Mouse (Mus musculus) CH12.LX (cell line): Measurements from ENCODE around the gene Pip5k1a. TPM values are rescaled to one million over a fixed set of nuclear protein-coding genes. Genes with fewer than 3 reads are reported as not detected.

Experiments
- DNase-seq: peaks from one replicate; pipeline ENCODE4 v3.0.0-alpha.2; 2013; ENCODE audit errors: extremely low read depth
- H3K27ac ChIP-seq: 2 replicates; pipeline ENCODE4 v1.5.1; 2012; ENCODE audit warnings: low read depth, mild to moderate bottlenecking, control low read depth, moderate library complexity; ENCODE audit not compliant: insufficient read depth
- H3K27me3 ChIP-seq: replicated peaks from 2 replicates; pipeline ENCODE3; 2012; ENCODE audit warnings: inconsistent platforms
- H3K36me3 ChIP-seq, 2 experiments: replicated peaks in 1 of 2; 2 replicates each; pipeline versions ENCODE3 to v1.6.1; 2012; ENCODE audit warnings: inconsistent platforms in 1 of 2, low read length in 1 of 2, mild to moderate bottlenecking in 1 of 2, mixed read lengths in 1 of 2, moderate library complexity in 1 of 2; ENCODE audit not compliant: control insufficient read depth in 1 of 2, insufficient read depth in 1 of 2
- H3K4me1 ChIP-seq, 2 experiments: 2 replicates each; pipeline ENCODE4 v1.6.1; 2012; ENCODE audit warnings: inconsistent platforms in 1 of 2, moderate library complexity in 1 of 2; ENCODE audit not compliant: insufficient read depth in 2 of 2, control insufficient read depth in 1 of 2
- H3K4me2 ChIP-seq: 2 replicates; pipeline ENCODE4 v1.6.1; 2012; ENCODE audit warnings: low read depth, mild to moderate bottlenecking, control low read depth; ENCODE audit not compliant: poor library complexity, insufficient read depth, severe bottlenecking
- H3K4me3 ChIP-seq, 3 experiments: fragments of 150-350 bp in 1 of 3; sonication (generic) in 1 of 3; replicated peaks in 1 of 3; 2 replicates each; pipeline versions ENCODE3 to v1.5.1; 2011 to 2012; ENCODE audit warnings: low read depth in 2 of 3, low read length in 2 of 3, mild to moderate bottlenecking in 2 of 3, moderate library complexity in 2 of 3, control low read depth in 1 of 3, improper control_type of control experiment in 1 of 3, inconsistent platforms in 1 of 3, mixed read lengths in 1 of 3; ENCODE audit not compliant: poor library complexity in 1 of 3
- H3K79me2 ChIP-seq: replicated peaks from 2 replicates; pipeline ENCODE4 v1.6.1; 2012; ENCODE audit warnings: mild to moderate bottlenecking, moderate library complexity; ENCODE audit not compliant: control insufficient read depth, poor library complexity, insufficient read depth, severe bottlenecking; ENCODE audit errors: extremely low read depth
- H3K9ac ChIP-seq: 2 replicates; pipeline ENCODE4 v1.6.1; 2012; ENCODE audit warnings: low read depth, mild to moderate bottlenecking, control low read depth, moderate library complexity; ENCODE audit not compliant: insufficient read depth
- H3K9me3 ChIP-seq: replicated peaks from 2 replicates; pipeline ENCODE3; 2012; ENCODE audit warnings: low read length, inconsistent platforms, mixed read lengths
- CHD1 ChIP-seq: IDR thresholded peaks from 2 replicates; pipeline ENCODE4 v1.6.1; 2012; ENCODE audit warnings: low read depth, low read length, improper control_type of control experiment, inconsistent platforms
- CTCF ChIP-seq, 2 experiments: IDR thresholded peaks in 1 of 2; conservative IDR thresholded peaks in 1 of 2; 2 replicates each; pipeline ENCODE4 v1.5.1; 2011 to 2012; ENCODE audit warnings: low read depth in 2 of 2, low read length in 2 of 2, improper control_type of control experiment in 1 of 2, inconsistent platforms in 1 of 2, mild to moderate bottlenecking in 1 of 2, moderate library complexity in 1 of 2
- E2F4 ChIP-seq: IDR thresholded peaks from 2 replicates; pipeline ENCODE4 v1.6.1; 2011; ENCODE audit warnings: low read depth, low read length, improper control_type of control experiment; ENCODE audit not compliant: insufficient replicate concordance
- EP300 ChIP-seq: IDR thresholded peaks from 2 replicates; pipeline ENCODE4 v1.6.1; 2011; ENCODE audit warnings: low read length, improper control_type of control experiment
- ETS1 ChIP-seq: conservative IDR thresholded peaks from 2 replicates; pipeline ENCODE4 v1.6.1; 2012; ENCODE audit warnings: low read depth, mild to moderate bottlenecking, inconsistent platforms, low read length, improper control_type of control experiment, moderate library complexity
- GABPA ChIP-seq: IDR thresholded peaks from 2 replicates; pipeline ENCODE4 v1.6.1; 2012; ENCODE audit warnings: low read depth, low read length, improper control_type of control experiment, inconsistent platforms; ENCODE audit not compliant: insufficient replicate concordance
- IRF4 ChIP-seq: IDR thresholded peaks from 2 replicates; pipeline ENCODE4 v1.6.1; 2014; ENCODE audit warnings: low read depth, mild to moderate bottlenecking, inconsistent platforms, low read length, improper control_type of control experiment
- JUN ChIP-seq: IDR thresholded peaks from 2 replicates; pipeline ENCODE4 v1.6.1; 2011; ENCODE audit warnings: low read depth, mild to moderate bottlenecking, low read length, improper control_type of control experiment, moderate library complexity; ENCODE audit not compliant: insufficient read depth
- JUND ChIP-seq: conservative IDR thresholded peaks from 2 replicates; pipeline ENCODE4 v1.6.1; 2011; ENCODE audit warnings: low read depth, low read length, improper control_type of control experiment
- KAT2A ChIP-seq: IDR thresholded peaks from 2 replicates; pipeline ENCODE4 v1.6.1; 2012; ENCODE audit warnings: low read length, improper control_type of control experiment, inconsistent platforms; ENCODE audit not compliant: insufficient replicate concordance
- MAFK ChIP-seq: IDR thresholded peaks from 2 replicates; pipeline ENCODE4 v1.6.1; 2011; ENCODE audit warnings: low read length, improper control_type of control experiment; ENCODE audit not compliant: insufficient replicate concordance
- MAX ChIP-seq: IDR thresholded peaks from 2 replicates; pipeline ENCODE4 v1.6.1; 2011; ENCODE audit warnings: low read length, improper control_type of control experiment
- MAZ ChIP-seq: IDR thresholded peaks from 2 replicates; pipeline ENCODE4 v1.6.1; 2012; ENCODE audit warnings: low read depth, mild to moderate bottlenecking, inconsistent platforms, low read length, improper control_type of control experiment, moderate library complexity
- MEF2A ChIP-seq: IDR thresholded peaks from 2 replicates; pipeline ENCODE4 v1.6.1; 2014; ENCODE audit warnings: low read depth, mild to moderate bottlenecking, inconsistent platforms, low read length, improper control_type of control experiment, borderline replicate concordance
- NRF1 ChIP-seq: IDR thresholded peaks from 2 replicates; pipeline ENCODE4 v1.6.1; 2014; ENCODE audit warnings: low read depth, mild to moderate bottlenecking, inconsistent platforms, low read length, improper control_type of control experiment, moderate library complexity
- PAX5 ChIP-seq: IDR thresholded peaks from 2 replicates; pipeline ENCODE4 v1.6.1; 2012; ENCODE audit warnings: low read length, inconsistent platforms, mixed read lengths
- POLR2A ChIP-seq: IDR thresholded peaks from 2 replicates; pipeline ENCODE4 v1.6.1; 2011; ENCODE audit warnings: low read depth, mild to moderate bottlenecking, improper control_type of control experiment, low read length
- POLR2AphosphoS2 ChIP-seq: IDR thresholded peaks from 2 replicates; pipeline ENCODE4 v1.6.1; 2011; ENCODE audit warnings: low read depth, low read length, improper control_type of control experiment
- RAD21 ChIP-seq: IDR thresholded peaks from 2 replicates; pipeline ENCODE4 v1.6.1; 2011; ENCODE audit warnings: low read depth, mild to moderate bottlenecking, low read length, improper control_type of control experiment, moderate library complexity
- SIN3A ChIP-seq: IDR thresholded peaks from 2 replicates; pipeline ENCODE4 v1.6.1; 2012; ENCODE audit warnings: low read length, improper control_type of control experiment, inconsistent platforms
- TCF12 ChIP-seq: IDR thresholded peaks from 2 replicates; pipeline ENCODE4 v1.6.1; 2014; ENCODE audit warnings: low read depth, mild to moderate bottlenecking, inconsistent platforms, low read length, improper control_type of control experiment
- UBTF ChIP-seq: IDR thresholded peaks from 2 replicates; pipeline ENCODE4 v1.6.1; 2012; ENCODE audit warnings: low read depth, mild to moderate bottlenecking, inconsistent platforms, low read length, improper control_type of control experiment, moderate library complexity
- USF1 ChIP-seq: IDR thresholded peaks from 2 replicates; pipeline ENCODE4 v1.6.1; 2014; ENCODE audit warnings: low read depth, mild to moderate bottlenecking, inconsistent platforms, low read length, improper control_type of control experiment
- ZC3H11A ChIP-seq: IDR thresholded peaks from 2 replicates; pipeline ENCODE4 v1.6.1; 2012; ENCODE audit warnings: low read depth, mild to moderate bottlenecking, inconsistent platforms, low read length, improper control_type of control experiment
- ZKSCAN1 ChIP-seq: IDR thresholded peaks from 2 replicates; pipeline ENCODE4 v1.6.1; 2012; ENCODE audit warnings: low read depth, inconsistent platforms, low read length, improper control_type of control experiment, borderline replicate concordance
- ZNF384 ChIP-seq: IDR thresholded peaks from 2 replicates; pipeline ENCODE4 v1.6.1; 2012; ENCODE audit warnings: low read depth, low read length, improper control_type of control experiment, inconsistent platforms
- dilution Hi-C: fragments of 300-500 bp; cut with MboI; formaldehyde crosslinking; loops from 2 replicates; pipeline ENCODE4 v1.14.3; 2020; ENCODE audit warnings: low sequenced_read_pairs; ENCODE audit not compliant: extremely low pct_unique_long_range_greater_than_20kb, extremely low pct_ligation_motif_present
- in situ Hi-C: fragments of 300-500 bp; cut with MboI; formaldehyde crosslinking; loops from 3 replicates; pipeline ENCODE4 v1.14.3; 2019; ENCODE audit warnings: low sequenced_read_pairs, low pct_ligation_motif_present, low pct_unique_long_range_greater_than_20kb, mixed read lengths
- polyA plus RNA-seq: library from polyadenylated mRNA; unstranded; fragments of >175 nt; gene quantifications from 2 replicates; pipeline ENCODE4 v1.2.1, GENCODE M21; 2012; ENCODE audit warnings: low read depth; ENCODE audit not compliant: insufficient read length
- total RNA-seq, 2 experiments: library from RNA; depleted of rRNA; stranded (reverse); fragments of 300-350 nt in 1 of 2; fragments of >200 nt in 1 of 2; gene quantifications; 2 replicates each; pipeline ENCODE4 v1.2.3; 2012 to 2014

Gene Pip5k1a
- total and polyA plus RNA-seq, 3 experiments, result 21.5 to 35.8 (median 34.1) TPM

GRCm38 (mm10) chr3:95071606-95072005 is 35.1 kb downstream of the Pip5k1a start:
- Histone ChIP-seq H3K4me1 (peaks cover 3 to 6% of the 10 kb centered on the region in 2 experiments; a peak in 3 of 4 replicates), H3K36me3 (peaks cover 68 to 85% of the 10 kb centered on the region in 2 experiments), H3K79me2 (no peaks in the 10 kb centered on the region), H3K4me3 (no peak overlapping the region), H3K9ac (no peak overlapping the region), H3K27me3 (no peaks in the 10 kb centered on the region), H3K27ac (no peak overlapping the region), H3K9me3 (no peaks in the 10 kb centered on the region), H3K4me2 (no peak overlapping the region)
- TF ChIP-seq NRF1 (no peak), UBTF (no peak), CHD1 (no peak), POLR2A (no peak), IRF4 (no peak), TCF12 (no peak), CTCF (conservative IDR thresholded peaks at IDR 0.05 in 1 of 2, IDR thresholded peaks at IDR 0.05 in 1 of 2; ENCODE audit: low read depth in 2 of 2, low read length in 2 of 2) (peak in 1 of 2 experiments; percentile 28; a peak in 2 of 4 replicates), KAT2A (no peak), MAZ (no peak), JUND (no peak), RAD21 (peak; percentile 4)
- dilution Hi-C loops, result no loop called here
- in situ Hi-C loops, result no loop called here
- no peak for DNase-seq

DNA sequence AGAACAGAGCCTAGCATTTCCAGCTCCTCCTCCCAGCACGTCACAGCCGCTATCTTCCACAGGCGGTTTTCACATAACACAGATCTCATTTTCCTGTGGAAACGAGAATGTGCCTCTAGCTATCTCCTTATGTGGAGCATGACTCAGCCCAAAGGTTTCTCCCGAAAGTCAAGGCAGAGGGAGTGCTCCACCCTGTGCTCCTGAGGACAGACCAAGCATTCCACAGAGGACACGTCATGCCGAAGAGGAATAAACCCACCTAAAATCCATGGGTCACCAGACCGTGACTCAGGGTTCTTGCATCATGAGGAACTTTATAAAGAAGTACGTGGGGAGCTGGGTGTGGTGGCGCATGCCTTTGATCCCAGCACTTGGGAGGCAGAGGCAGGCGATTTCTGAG is 40.2 kb downstream of the Pip5k1a start:
- no peak overlapping the region for H3K27ac ChIP-seq
- dilution Hi-C loops, result no loop called here
- no peak for DNase-seq

GRCm38 (mm10) chr3:95066095-95066494 is 40.6 kb downstream of the Pip5k1a start:
- no peak overlapping the region for H3K4me2 ChIP-seq
- no peaks in the 10 kb centered on the region for H3K79me2 ChIP-seq
- H3K4me3 ChIP-seq, result no peak overlapping the region
- no peak for DNase-seq
- no peak overlapping the region for H3K9ac ChIP-seq
- peaks cover 0 to 8% of the 10 kb centered on the region in 2 experiments; a peak in 2 of 4 replicates for H3K4me1 ChIP-seq
- dilution Hi-C loops (no loop called here), in situ Hi-C loops (no loop called here)
- no peaks in the 10 kb centered on the region for H3K9me3 ChIP-seq
- H3K36me3 ChIP-seq, result peaks cover 74 to 93% of the 10 kb centered on the region in 2 experiments
- H3K27ac ChIP-seq, result no peak overlapping the region
- H3K27me3 ChIP-seq, result no peaks in the 10 kb centered on the region
- TF ChIP-seq KAT2A (no peak), MAFK (no peak), MEF2A (no peak), RAD21 (no peak), EP300 (no peak), POLR2AphosphoS2 (no peak), JUN (no peak), MAX (no peak), ETS1 (no peak), USF1 (no peak), JUND (no peak), GABPA (no peak), ZKSCAN1 (no peak), E2F4 (no peak), PAX5 (no peak), ZC3H11A (no peak), POLR2A (no peak), UBTF (no peak)

More for the DNA sequence above, 40.2 kb downstream of the Pip5k1a start:
- peaks cover 78 to 94% of the 10 kb centered on the region in 2 experiments for H3K36me3 ChIP-seq
- H3K9ac ChIP-seq, result no peak overlapping the region
- no peaks in the 10 kb centered on the region for H3K79me2 ChIP-seq
- no peaks in the 10 kb centered on the region for H3K9me3 ChIP-seq
- in situ Hi-C loops, result no loop called here
- peaks cover 0 to 8% of the 10 kb centered on the region in 2 experiments; a peak in 2 of 4 replicates for H3K4me1 ChIP-seq
- H3K27me3 ChIP-seq, result no peaks in the 10 kb centered on the region
- H3K4me3 ChIP-seq, result no peak overlapping the region
- TF ChIP-seq JUND (no peak), EP300 (no peak), MEF2A (no peak), ZC3H11A (no peak), MAZ (no peak), MAX (no peak), ZNF384 (no peak), ZKSCAN1 (no peak), SIN3A (no peak)
- no peak overlapping the region for H3K4me2 ChIP-seq
